Mouse (Mus musculus) embryonic facial prominence, embryonic 10.5 days (tissue): ENCODE measurements around the gene Smok2b. TPM values are rescaled to one million over a fixed set of nuclear protein-coding genes. Genes with fewer than 3 reads are reported as not detected.
"Not testable (repeated sequence)": the region's sequence is repeated elsewhere in the genome, so short reads cannot be mapped to it uniquely, and the experiment has no call there.

ENCODE experiments used
- DNase-seq: peaks from one replicate; pipeline ENCODE4 v3.0.0-alpha.2; 2017; ENCODE audit warnings: low spot score
- H3K27ac ChIP-seq: fragments of 300-500 bp; sonication (generic); replicated peaks from 2 replicates; pipeline ENCODE4 v1.5.1; 2016; ENCODE audit warnings: mild to moderate bottlenecking
- H3K27me3 ChIP-seq: fragments of 300-500 bp; sonication (generic); replicated peaks from 2 replicates; pipeline ENCODE4 v1.6.1; 2016; ENCODE audit warnings: low read depth, mild to moderate bottlenecking; ENCODE audit not compliant: poor library complexity, severe bottlenecking
- H3K36me3 ChIP-seq: fragments of 300-500 bp; sonication (generic); replicated peaks from 2 replicates; pipeline ENCODE4 v1.6.1; 2016; ENCODE audit warnings: mild to moderate bottlenecking, moderate library complexity
- H3K4me1 ChIP-seq: fragments of 300-500 bp; sonication (generic); 2 replicates; pipeline ENCODE4 v1.6.1; 2016
- H3K4me3 ChIP-seq: fragments of 300-500 bp; sonication (generic); 2 replicates; pipeline ENCODE4 v1.5.1; 2016; ENCODE audit warnings: mild to moderate bottlenecking, moderate library complexity
- H3K9me3 ChIP-seq: fragments of 300-500 bp; sonication (generic); 2 replicates; pipeline ENCODE4 v1.6.1; 2016; ENCODE audit warnings: mild to moderate bottlenecking
- WGBS: fragments of 180-500 bp; shearing (Covaris S2); methylation state at CpG from one replicate; pipeline ENCODE4 v1.1.7; 2016; 5-methylcytosine and 5-hydroxymethylcytosine counted together
- polyA plus RNA-seq: library from polyadenylated mRNA; unstranded; fragments of >200 nt; fragmentation: Nextera tagmentation; extraction: Ambion mirVana; gene quantifications from 2 replicates; pipeline ENCODE4 v1.2.1, GENCODE M21; 2016

The Smok2b gene
- polyA plus RNA-seq, 1 experiment from 2014 or later: not detected

- H3K27me3 ChIP-seq, H3K27ac ChIP-seq, H3K4me1 ChIP-seq, DNase-seq, H3K36me3 ChIP-seq, H3K4me3 ChIP-seq: not testable (repeated sequence)
- peaks cover 70% of the 10 kb centered on the region for H3K9me3 ChIP-seq
- WGBS: 86% methylated on average over 1 of the region's 1 CpGs
Observed at GRCm38 (mm10) chr17:13205247-13205646, 24.8 kb upstream of the Smok2b start.

- DNase-seq: no peak
- Histone ChIP-seq H3K9me3 (peaks cover 66% of the 10 kb centered on the region), H3K4me3 (no peak overlapping the region), H3K27ac (no peak overlapping the region), H3K36me3 (no peaks in the 10 kb centered on the region), H3K27me3 (no peaks in the 10 kb centered on the region), H3K4me1 (no peaks in the 10 kb centered on the region)
- WGBS: 87% methylated on average over 2 of the region's 2 CpGs
Observed at GRCm38 (mm10) chr17:13206491-13206890, 23.6 kb upstream of the Smok2b start.

GRCm38 (mm10) chr17:13208460-13208859, 21.6 kb upstream of the Smok2b start:
- H3K36me3 ChIP-seq, H3K4me3 ChIP-seq, H3K27ac ChIP-seq, DNase-seq, H3K27me3 ChIP-seq, H3K4me1 ChIP-seq: not testable (repeated sequence)
- peaks cover 75% of the 10 kb centered on the region for H3K9me3 ChIP-seq

- Histone ChIP-seq H3K27me3 (no peaks in the 10 kb centered on the region), H3K36me3 (no peaks in the 10 kb centered on the region), H3K27ac (no peak overlapping the region), H3K4me3 (no peak overlapping the region), H3K4me1 (no peaks in the 10 kb centered on the region), H3K9me3 (peaks cover 89% of the 10 kb centered on the region)
- WGBS: 75% methylated on average over 7 of the region's 7 CpGs
- DNase-seq: no peak
Observed at GRCm38 (mm10) chr17:13212136-13212850, 17.8 kb upstream of the Smok2b start.

- Histone ChIP-seq H3K4me3 (no peak overlapping the region), H3K4me1 (no peaks in the 10 kb centered on the region), H3K9me3 (peaks cover 96% of the 10 kb centered on the region), H3K27me3 (no peaks in the 10 kb centered on the region), H3K27ac (no peak overlapping the region), H3K36me3 (no peaks in the 10 kb centered on the region)
- DNase-seq: no peak
- WGBS: 63% methylated on average over 4 of the region's 4 CpGs
Observed at GRCm38 (mm10) chr17:13214169-13214568, 15.9 kb upstream of the Smok2b start.

- 87% methylated on average over 2 of the region's 2 CpGs for WGBS
- H3K4me1 ChIP-seq: no peaks in the 10 kb centered on the region
- H3K27ac ChIP-seq: no peak overlapping the region
- H3K9me3 ChIP-seq: peaks cover 100% of the 10 kb centered on the region
- no peak overlapping the region for H3K4me3 ChIP-seq
- H3K27me3 ChIP-seq: no peaks in the 10 kb centered on the region
- H3K36me3 ChIP-seq: no peaks in the 10 kb centered on the region
- no peak for DNase-seq
Observed at GRCm38 (mm10) chr17:13215595-13215994, 14.5 kb upstream of the Smok2b start.

GRCm38 (mm10) chr17:13220888-13221287, 9.2 kb upstream of the Smok2b start, which contains the start of gene Smok2a:
Gene Smok2a (plus strand): TSS chr17:13221188.
- Histone ChIP-seq H3K9me3 (peaks cover 93% of the 10 kb centered on the region), H3K36me3 (no peaks in the 10 kb centered on the region), H3K4me1 (no peaks in the 10 kb centered on the region), H3K27ac (no peak within 1 kb of the TSS), H3K4me3 (no peak within 1 kb of the TSS), H3K27me3 (no peaks in the 10 kb centered on the region)
- WGBS: 83% methylated on average over 3 of the region's 3 CpGs
- DNase-seq: no peak

GRCm38 (mm10) chr17:13221921-13222320, 8.1 kb upstream of the Smok2b start:
- peaks cover 93% of the 10 kb centered on the region for H3K9me3 ChIP-seq
- H3K4me3 ChIP-seq, H3K27ac ChIP-seq, H3K27me3 ChIP-seq, DNase-seq, H3K4me1 ChIP-seq, H3K36me3 ChIP-seq: not testable (repeated sequence)
- 82% methylated on average over 2 of the region's 2 CpGs for WGBS

GRCm38 (mm10) chr17:13239461-13239860, 9.4 kb downstream of the Smok2b start:
- 84% methylated on average over 4 of the region's 4 CpGs for WGBS
- not testable (repeated sequence) for DNase-seq, H3K27ac ChIP-seq, H3K4me3 ChIP-seq, H3K4me1 ChIP-seq, H3K36me3 ChIP-seq, H3K27me3 ChIP-seq
- peaks cover 62% of the 10 kb centered on the region for H3K9me3 ChIP-seq

- peaks cover 47% of the 10 kb centered on the region for H3K9me3 ChIP-seq
- H3K36me3 ChIP-seq, H3K27me3 ChIP-seq, H3K4me1 ChIP-seq, H3K27ac ChIP-seq, DNase-seq, H3K4me3 ChIP-seq: not testable (repeated sequence)
- WGBS: 88% methylated on average over 7 of the region's 13 CpGs
Observed at GRCm38 (mm10) chr17:13240807-13241727, 11.0 kb downstream of the Smok2b start.

GRCm38 (mm10) chr17:13254786-13255185, 24.7 kb downstream of the Smok2b start:
- H3K9me3 ChIP-seq: peaks cover 16% of the 10 kb centered on the region
- not testable (repeated sequence) for H3K4me1 ChIP-seq, H3K27me3 ChIP-seq, H3K4me3 ChIP-seq, H3K36me3 ChIP-seq, H3K27ac ChIP-seq, DNase-seq
- 70% methylated on average over 1 of the region's 5 CpGs for WGBS
